Mouse (Mus musculus) cerebellum, postnatal 4 days (tissue): ENCODE data around the gene Aldh1b1.

ENCODE experiments used
- DNase-seq, 2 experiments: peaks; one replicate each; pipeline ENCODE4 v3.0.0; 2022; ENCODE audit warnings: low spot score in 2 of 2, mixed read lengths in 1 of 2

Gene Aldh1b1

DNA sequence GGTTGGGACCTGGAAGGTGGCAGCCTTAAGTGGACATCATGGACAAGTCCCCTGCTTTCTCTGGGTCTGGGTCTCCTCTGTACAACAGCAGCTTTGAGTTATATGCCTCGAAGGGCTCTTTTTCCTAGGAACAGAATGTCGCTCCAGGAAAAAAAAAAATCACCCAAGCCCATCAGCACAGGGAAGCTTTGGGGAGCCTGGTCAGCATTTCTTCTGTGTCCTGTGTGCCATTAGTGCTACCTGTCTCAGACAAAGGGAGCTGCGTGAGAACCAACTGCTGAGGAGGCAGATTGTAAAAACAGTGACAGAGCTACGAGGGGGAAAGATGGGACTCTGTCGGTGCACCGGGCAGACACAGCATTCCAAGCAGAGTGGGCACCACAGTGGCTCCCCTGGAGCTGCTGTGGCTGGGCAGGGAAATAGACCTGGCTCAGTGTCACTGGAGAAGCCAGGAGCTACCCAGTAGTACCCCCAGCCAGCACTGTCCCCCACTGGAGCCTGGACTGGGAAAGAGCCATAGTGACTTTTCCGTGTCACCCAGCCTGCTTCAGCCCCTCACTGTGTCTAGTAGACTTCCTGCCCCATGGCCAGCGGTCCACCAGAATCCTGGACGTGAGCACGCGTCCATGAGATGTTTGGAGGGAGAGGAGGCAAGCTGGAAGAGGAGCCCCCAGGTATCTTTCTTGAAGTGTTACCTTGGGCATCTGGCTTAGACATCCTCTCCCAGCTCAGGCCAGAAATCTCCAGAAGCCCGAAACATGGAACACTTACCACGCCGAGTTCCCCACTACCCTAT, 26.1 kb downstream of the Aldh1b1 start:
- DNase-seq, result no peak

DNA sequence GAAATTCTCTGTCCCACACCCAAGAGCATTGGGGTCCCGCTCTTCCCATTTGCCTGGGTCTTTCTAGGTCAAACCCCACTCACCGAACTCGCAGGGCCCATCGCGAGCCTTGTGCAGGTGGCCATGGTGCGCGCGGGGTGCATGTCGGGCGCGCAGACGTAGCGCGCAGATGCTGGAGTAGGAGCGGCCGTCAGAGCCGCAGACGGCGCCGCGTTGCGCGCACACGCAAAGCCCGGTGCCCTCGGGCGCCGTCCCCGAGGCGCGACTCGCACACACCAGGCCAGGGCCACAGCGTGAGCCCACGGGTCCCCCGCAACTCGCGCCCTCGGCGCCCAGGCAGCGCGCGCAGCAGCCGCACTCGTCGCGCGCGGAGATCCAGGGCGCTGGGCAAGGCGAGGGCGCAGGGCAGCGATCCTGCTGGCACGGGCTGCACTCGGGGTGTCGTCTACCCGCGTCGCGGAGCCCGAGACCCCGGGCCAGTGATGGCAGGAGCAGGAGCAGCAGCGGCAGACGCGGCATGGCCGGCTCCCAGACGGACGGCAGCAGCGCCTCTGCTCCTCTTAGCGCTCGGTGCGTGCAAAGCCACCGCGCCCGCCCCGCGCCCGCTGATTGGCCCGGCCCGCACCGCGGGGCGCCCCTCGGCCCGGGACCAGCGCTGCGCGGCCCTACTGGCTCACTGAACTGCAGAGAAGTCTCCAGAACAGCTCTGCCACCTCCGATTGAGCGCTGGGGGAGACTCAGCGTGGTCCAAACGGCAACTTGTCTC, 27.6 kb downstream of the Aldh1b1 start, which contains the start of gene Igfbpl1:
Gene Igfbpl1, minus strand, starts transcription at position 649 of the 766 bp plus-strand sequence.
- peak in 1 of 2 experiments; percentile 70 for DNase-seq

DNA sequence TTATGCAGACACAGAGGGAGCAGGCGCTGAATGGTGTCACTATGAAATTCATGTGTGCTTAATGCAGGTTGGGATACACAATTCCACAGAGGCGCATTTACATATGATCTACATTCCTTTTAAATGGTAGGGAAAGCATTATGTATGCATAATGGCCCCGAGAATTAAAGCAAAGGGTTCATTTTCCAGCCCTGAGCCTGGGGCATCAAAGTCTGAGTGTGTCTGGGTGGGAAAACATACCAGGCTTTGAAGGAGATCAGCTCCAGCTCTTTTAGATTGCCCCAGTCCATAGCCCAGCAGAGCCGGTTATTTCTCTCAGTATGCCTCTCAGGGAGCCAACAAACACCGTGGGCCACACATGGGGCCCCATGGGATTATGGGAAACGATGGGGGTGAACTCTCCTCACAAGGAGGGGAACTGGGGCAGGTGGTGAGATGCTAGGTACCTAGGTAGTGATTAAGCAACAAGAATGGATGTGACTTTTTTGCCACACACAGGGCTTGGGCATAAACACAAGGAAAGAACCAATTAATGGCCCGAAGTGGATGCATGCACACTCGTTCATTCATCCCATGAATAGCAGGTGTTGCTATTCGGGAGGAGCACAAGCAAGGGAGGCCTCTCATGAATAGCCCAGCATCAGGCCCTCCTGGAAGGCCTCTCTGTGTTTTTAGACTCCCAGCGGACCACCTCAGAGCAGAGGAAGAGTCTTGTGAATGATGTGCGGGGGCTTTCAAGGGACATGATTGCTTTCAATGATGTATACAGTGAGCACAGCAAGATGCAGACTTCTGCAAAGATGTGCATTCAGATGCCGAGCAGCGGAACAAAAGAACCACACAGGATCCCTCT, 31.3 kb downstream of the Aldh1b1 start:
- no peak for DNase-seq

DNA sequence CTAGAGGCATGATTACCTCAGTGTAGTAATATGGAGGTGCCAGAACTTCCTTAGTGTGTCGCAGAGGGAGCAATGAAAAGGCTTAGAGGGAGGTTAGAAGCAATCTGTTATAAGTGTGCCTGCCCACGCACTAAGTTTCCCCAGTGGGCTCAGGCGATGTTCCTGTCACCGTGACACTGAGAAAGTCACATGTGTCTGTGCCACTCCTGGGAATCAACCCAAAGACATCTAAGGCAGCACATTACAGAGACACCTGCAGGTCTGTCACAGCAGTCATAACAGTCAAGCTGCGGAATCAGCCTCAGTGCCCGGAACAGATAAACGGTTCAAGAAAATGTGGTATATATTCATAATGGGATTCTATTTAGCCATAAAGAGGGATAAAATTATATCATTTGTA, 33.2 kb downstream of the Aldh1b1 start:
- no peak for DNase-seq

DNA sequence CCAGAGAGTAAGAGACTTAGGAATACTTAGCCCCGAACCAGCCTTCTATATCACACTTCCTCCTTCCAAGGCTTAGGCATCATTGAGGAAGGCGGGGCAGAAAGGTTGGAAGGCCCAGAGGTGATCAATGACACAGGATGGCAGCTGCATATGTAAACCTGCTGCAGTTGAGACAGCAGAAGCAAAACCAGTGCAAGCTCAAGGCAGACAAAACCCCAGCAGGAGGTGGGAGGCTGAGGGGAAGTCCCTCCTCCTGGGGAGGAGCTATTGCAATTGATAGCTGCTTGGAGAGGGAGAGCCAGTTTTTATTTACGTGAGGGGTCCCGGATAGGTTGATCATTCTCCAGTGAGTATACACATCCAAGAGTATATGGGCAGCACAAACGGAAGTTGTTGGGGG, 34.6 kb downstream of the Aldh1b1 start:
- DNase-seq, result no peak

DNA sequence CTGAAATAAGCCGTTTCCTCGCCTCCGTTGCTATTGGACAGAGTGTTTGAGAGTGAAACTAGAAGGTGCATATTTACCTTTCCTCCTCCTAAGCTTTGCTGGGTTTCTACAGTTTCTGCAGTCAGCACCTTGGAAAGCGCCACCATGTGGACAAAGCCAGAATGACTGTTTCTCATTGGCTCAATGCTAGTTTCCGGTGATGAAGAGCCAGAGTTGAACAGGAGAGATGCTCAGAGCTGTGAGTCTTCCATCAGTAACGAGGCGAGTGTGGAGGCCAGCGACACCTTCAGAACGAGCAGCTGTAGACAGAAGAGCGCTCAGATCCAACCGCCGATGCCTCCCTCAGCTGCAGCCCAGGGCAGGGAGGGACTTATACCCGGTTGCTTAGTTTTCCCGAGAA, 45.5 kb downstream of the Aldh1b1 start:
- peak in 1 of 2 experiments; percentile 61 for DNase-seq

DNA sequence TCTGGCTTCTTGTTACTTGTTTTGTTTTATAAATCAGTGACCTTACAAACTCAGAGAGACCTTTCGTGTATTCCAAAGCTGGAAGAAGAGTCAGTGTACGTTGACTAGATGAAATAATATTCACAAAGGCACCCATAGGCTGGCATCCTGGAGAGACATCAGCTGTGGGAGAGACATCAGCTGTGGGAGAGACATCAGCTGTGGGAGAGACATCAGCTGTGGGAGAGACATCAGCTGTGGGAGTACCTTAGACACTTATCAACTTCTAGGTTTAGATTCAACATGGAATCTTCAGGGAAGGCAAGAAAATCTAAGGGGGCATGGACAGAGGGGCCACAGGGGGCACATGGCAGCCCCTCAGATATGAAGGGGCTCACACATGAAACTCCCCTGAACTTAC, 47.4 kb downstream of the Aldh1b1 start:
- no peak for DNase-seq

DNA sequence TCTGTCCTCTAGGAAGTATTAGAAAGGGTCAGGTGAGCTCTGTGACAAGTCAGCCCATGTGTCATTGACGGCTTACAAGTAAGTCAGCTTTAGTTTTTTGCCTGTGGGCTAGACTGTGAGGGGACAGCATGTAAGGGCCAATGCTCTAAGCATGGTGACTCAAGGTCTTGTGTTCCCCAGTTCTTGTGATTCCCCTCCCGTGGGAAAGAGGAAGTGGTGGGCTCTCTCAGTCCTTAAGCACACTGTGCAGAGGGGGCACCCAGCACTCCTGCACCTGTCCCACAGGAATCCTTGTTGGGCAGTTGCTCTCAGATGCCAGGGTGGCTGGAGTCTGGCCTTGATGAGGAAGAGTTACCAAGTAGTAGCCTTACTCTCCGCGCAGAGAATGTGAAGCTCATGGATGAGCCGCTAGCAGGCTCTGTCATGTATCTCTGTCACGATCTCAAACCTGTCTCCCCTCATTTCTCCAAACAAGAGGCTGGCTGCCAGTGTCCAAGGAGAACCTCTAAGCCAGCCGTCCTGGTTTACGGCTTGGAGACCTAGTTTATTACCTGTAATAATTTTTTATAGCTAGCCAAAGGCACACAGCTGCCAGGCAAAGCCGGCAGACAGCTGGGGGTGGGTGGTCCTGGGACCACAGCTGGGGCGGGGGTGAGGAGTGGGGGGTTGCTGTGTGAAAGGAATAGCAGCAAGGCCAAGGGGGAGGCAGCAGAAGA, 49.4 kb downstream of the Aldh1b1 start, which contains the start of gene Stra6l:
Gene Stra6l, plus strand, starts transcription at position 556 of the 716 bp plus-strand sequence.
- no peak for DNase-seq

DNA sequence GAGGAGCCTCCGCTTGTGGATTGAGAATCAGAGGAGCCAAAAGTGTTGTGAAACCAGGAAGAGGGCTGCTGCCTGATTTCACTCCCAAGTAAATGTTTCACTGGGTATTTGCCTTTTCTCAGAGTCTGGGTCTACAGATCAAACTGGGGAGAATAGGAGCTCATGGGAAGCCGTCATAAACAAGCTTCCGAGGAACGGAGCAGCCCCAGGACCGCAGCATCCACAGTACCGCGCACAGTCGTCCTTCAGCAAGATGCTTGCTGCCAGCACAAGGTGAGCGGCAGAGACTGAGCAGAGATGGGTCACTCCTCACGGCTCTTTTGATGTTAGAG, 50.0 kb downstream of the Aldh1b1 start:
- no peak for DNase-seq

DNA sequence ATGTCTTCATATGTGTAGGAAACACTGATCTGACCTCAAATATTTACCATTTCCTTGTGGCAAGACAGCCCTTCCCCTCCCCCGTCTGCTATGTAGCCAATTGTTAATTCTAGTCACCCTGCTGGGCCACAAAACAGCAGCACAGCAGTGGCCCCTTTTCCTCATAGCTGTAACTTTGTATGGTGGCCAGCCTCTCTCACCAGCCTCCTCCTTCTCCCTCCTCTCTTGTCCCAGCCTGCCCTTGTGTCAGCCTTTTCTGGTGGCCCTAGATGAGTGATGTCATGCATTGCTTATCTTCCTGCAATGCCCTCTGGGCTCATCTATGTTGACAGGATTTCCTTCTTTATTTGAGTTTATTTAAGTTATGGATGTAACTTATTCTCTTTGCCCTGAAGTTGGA, 50.6 kb downstream of the Aldh1b1 start:
- no peak for DNase-seq

DNA sequence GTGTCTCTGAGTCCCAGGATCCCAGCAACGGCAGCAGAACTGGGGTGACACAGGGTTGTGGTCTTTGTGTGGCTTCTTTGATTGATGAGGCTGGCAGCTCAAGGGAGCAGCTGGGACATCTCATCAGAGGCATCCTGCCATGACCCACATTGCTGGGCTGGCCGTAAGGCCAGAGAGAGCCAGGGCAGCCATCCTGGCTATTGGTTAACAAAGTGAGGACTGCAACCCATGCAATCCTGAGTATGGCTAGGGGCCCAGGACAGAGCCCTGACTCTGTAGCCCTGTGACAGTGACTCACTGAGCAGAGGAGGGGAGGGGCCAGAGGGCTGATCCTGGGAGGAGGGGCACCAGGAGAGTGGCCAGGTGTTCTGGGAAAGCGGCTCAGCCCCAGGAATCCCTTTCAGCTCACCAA, 52.8 kb downstream of the Aldh1b1 start:
- no peak for DNase-seq

DNA sequence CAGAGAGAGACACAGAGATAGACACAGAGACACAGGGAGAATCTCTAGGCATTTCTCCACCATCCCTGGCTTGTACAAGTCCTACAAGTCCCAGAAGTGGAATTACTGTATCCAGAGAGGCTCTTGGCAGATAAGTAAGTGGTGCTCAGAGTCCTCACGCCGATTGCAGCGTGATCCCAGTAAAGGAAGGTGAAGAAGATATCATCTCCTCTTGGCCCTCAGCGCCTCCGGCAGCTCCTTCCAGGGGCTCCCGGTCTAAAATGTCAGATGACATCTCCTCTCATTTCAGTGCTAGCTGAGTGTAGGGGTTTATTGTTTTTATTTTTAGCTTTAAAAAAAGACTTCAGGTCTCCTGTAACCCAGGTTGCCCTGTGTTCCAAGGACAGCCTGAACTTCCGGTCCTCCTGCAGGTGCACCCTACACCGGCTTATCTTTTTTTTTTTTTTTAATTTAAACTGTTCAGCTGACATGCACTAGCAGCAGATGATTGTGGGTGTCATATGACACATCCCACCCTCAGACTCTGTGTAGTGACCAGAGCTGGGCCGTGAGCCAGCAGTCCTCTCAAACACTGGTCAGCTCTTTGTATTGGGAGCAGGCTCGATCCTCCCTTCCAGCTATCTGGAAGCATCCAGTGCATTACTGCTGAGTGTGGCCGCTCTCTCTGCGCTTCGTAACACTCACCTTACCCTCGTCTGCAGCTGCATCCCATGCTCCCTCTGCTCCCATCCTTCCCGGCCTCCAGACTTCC, 54.8 kb downstream of the Aldh1b1 start:
- no peak for DNase-seq
